Mouse (Mus musculus): ENCODE measurements around the gene Onecut3. TPM values are rescaled to one million over a fixed set of nuclear protein-coding genes. Genes with fewer than 3 reads are reported as not detected.
A peak's percentile ranks its signal among the peaks of the same experiment; 100 is the strongest.

Gene Onecut3
- polyA plus RNA-seq, 1 experiment = 0.46 TPM

DNA sequence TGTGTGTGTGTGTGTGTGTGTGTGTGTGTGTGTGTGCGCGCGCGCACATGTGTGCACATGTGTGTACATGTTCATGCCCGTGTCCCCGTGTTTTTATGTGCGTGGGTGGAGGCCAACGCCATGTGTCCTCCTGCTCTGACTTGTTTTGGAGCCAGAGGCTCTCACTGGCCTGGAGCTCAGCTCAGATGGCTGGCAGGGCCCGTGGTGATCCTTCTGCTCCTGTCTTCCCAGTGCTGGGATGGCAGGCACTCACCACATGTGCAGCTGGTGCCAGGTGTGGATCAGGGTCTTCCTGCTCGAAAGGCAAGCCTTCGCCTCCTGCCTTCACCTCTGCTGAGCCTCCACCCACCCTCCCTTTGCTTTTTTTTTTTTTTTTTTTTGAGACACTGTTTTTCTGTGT, 35.0 kb upstream of the Onecut3 start:
- no peak overlapping the region for H3K27ac ChIP-seq (ENCODE audit: insufficient read depth, low read length)
- no peaks in the 10 kb centered on the region for H3K4me1 ChIP-seq (ENCODE audit: control insufficient read depth, insufficient read depth, low read length)
- 59% methylated on average over 11 of the region's 11 CpGs for WGBS
- DNase-seq = no peak
- no peaks in the 10 kb centered on the region for H3K27me3 ChIP-seq (ENCODE audit: control insufficient read depth, insufficient read depth, low read length)
- no peak for TF ChIP-seq POLR2A (IDR thresholded peaks at IDR 0.05; ENCODE audit: borderline replicate concordance, insufficient read depth, low read length)
- no peak for TF ChIP-seq CTCF (IDR thresholded peaks at IDR 0.05; ENCODE audit: borderline replicate concordance, insufficient read depth, low read depth, low read length)
- H3K4me3 ChIP-seq (replicated peaks; ENCODE audit: insufficient read depth, low read depth, low read length) = no peak overlapping the region

- TF ChIP-seq CTCF (IDR thresholded peaks at IDR 0.05; ENCODE audit: borderline replicate concordance, insufficient read depth, low read depth, low read length) = no peak
- no peak for DNase-seq
- no peaks in the 10 kb centered on the region for H3K4me1 ChIP-seq (ENCODE audit: control insufficient read depth, insufficient read depth, low read length)
- 56% methylated on average over 4 of the region's 4 CpGs for WGBS
- H3K27me3 ChIP-seq (ENCODE audit: control insufficient read depth, insufficient read depth, low read length) = no peaks in the 10 kb centered on the region
- no peak overlapping the region for H3K4me3 ChIP-seq (replicated peaks; ENCODE audit: insufficient read depth, low read depth, low read length)
- no peak overlapping the region for H3K27ac ChIP-seq (ENCODE audit: insufficient read depth, low read length)
Observed at GRCm38 (mm10) chr10:80460324-80460723, 34.3 kb upstream of the Onecut3 start.

DNA sequence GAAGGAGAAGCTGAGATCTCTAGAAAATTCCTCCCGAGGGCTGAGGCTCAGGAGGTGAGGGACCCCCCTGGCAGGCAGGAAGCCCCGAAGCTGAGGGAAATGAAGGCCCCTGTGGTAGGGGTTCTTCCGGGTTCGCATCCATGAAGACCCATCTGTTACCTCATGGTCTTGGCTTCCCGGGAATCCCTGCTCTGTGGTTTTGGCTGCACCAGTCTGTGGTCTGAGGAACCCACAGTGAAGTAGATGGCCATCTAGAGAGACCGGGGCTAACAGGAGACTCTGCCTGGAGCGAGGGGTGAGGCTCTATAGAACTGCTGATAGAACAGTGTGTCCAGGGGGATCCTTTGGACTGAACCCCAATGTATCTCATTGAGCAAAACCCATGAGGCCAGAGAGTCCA, 33.3 kb upstream of the Onecut3 start:
- no peak for DNase-seq
- 46% methylated on average over 7 of the region's 7 CpGs for WGBS
- no peak for TF ChIP-seq CTCF (IDR thresholded peaks at IDR 0.05; ENCODE audit: borderline replicate concordance, insufficient read depth, low read depth, low read length)
- no peak for TF ChIP-seq POLR2A (IDR thresholded peaks at IDR 0.05; ENCODE audit: borderline replicate concordance, insufficient read depth, low read length)
- no peak overlapping the region for H3K4me3 ChIP-seq (replicated peaks; ENCODE audit: insufficient read depth, low read depth, low read length)
- H3K4me1 ChIP-seq (ENCODE audit: control insufficient read depth, insufficient read depth, low read length) = no peaks in the 10 kb centered on the region
- H3K27me3 ChIP-seq (ENCODE audit: control insufficient read depth, insufficient read depth, low read length) = no peaks in the 10 kb centered on the region
- no peak overlapping the region for H3K27ac ChIP-seq (ENCODE audit: insufficient read depth, low read length)

DNA sequence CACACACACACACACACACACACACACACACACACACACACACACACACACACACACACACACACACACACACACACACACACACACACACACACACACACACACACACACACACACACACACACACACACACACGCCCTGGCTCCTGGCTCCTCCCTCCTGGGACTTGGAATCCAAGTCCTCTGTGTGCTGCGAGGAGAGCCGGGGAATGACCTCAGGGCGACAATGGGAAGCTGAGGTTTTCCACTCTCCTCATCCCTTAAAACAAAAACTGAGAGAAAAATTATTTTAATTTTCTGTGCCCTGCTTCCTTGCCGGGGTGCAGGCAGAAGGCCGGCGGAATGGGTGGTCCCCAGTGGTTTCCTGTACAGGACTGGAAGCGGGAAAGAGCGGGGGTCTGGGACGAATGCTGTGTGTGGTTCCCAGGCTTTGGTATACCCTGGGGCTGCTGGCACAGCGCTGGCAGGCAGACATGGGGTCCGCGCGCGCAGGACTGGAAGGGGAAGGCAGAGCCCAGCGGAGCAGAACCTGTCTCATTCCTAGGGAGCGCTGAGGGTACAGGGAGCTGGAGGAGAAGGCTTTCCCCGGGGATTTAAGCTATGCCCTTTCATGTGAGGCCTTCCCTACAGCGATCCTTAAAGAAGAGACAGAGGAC, 30.1 kb upstream of the Onecut3 start:
- no peaks in the 10 kb centered on the region for H3K4me1 ChIP-seq (ENCODE audit: control insufficient read depth, insufficient read depth, low read length)

DNA sequence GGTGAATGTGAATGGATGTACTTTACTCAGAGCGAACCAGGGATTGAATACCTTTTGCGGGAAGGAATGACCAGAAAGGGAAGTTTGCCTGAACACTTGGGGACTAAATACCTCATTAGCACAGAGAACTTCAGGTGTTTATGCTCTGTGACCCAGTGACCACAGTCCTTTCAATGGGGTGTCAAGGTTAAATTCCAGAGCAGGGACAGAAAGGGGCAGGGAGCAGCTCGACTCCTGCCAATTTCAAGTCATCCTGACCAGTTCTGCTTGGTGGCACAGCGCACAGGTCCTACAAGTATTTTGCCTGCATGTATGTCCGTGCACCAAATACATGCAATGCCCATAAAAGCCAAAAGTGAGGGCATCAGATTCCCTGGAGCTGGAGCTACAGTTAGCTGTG, 29.6 kb upstream of the Onecut3 start:
- Histone ChIP-seq H3K27ac (ENCODE audit: insufficient read depth, low read length) (no peak overlapping the region), H3K27me3 (ENCODE audit: control insufficient read depth, insufficient read depth, low read length) (no peaks in the 10 kb centered on the region), H3K4me1 (ENCODE audit: control insufficient read depth, insufficient read depth, low read length) (no peaks in the 10 kb centered on the region), H3K4me3 (replicated peaks; ENCODE audit: insufficient read depth, low read depth, low read length) (no peak overlapping the region)
- no peak for DNase-seq
- TF ChIP-seq CTCF (IDR thresholded peaks at IDR 0.05; ENCODE audit: borderline replicate concordance, insufficient read depth, low read depth, low read length) = no peak
- WGBS = 76% methylated on average over 5 of the region's 5 CpGs

More for the DNA sequence above, 30.1 kb upstream of the Onecut3 start:
- DNase-seq = no peak
- Histone ChIP-seq H3K27me3 (ENCODE audit: control insufficient read depth, insufficient read depth, low read length) (no peaks in the 10 kb centered on the region), H3K4me3 (replicated peaks; ENCODE audit: insufficient read depth, low read depth, low read length) (no peak overlapping the region), H3K27ac (ENCODE audit: insufficient read depth, low read length) (no peak overlapping the region)
- TF ChIP-seq POLR2A (IDR thresholded peaks at IDR 0.05; ENCODE audit: borderline replicate concordance, insufficient read depth, low read length) (no peak), CTCF (IDR thresholded peaks at IDR 0.05; ENCODE audit: borderline replicate concordance, insufficient read depth, low read depth, low read length) (no peak)
- 10% methylated on average over 18 of the region's 19 CpGs for WGBS

DNA sequence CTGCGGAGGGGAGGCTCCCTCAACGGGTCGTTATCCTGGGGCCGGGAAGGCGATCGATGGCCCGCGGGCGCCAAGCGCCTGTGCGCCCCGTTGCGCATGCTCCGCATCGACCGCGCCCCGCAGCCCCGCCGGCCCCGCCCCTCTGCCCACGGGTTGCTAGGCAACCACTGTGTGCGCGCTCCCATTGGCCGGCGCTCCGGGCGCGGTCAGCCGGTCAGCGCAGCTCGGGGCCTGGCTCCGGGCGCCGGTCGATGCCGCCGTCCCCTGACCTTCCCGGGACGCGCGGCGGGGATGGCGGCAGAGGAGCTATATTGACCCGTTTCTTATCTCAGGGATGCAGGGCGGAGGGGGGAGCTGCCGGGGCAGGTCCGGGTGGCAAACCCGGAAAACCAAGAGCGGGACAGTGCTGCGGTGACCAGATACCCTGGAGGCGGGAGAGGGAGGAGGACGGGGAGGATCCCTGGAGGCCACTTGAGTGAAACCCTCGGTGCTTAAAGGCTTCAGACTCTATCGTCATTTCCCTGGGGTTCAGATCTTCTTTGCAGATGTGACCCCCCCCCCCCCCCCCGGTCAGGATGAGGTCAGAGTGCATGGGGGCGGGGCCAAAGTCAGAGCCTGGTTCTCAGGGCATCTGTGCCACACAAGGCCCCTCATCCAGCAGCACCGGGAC, 19.2 kb upstream of the Onecut3 start:
- Histone ChIP-seq H3K4me3 (replicated peaks; ENCODE audit: insufficient read depth, low read depth, low read length) (peak overlapping the region; percentile 65), H3K27me3 (ENCODE audit: control insufficient read depth, insufficient read depth, low read length) (no peaks in the 10 kb centered on the region), H3K27ac (ENCODE audit: insufficient read depth, low read length) (peak overlapping the region; percentile 71; the same call in 1 of the 2 replicates), H3K4me1 (ENCODE audit: control insufficient read depth, insufficient read depth, low read length) (no peaks in the 10 kb centered on the region)
- TF ChIP-seq POLR2A (IDR thresholded peaks at IDR 0.05; ENCODE audit: borderline replicate concordance, insufficient read depth, low read length) = peak; percentile 76
- TF ChIP-seq CTCF (IDR thresholded peaks at IDR 0.05; ENCODE audit: borderline replicate concordance, insufficient read depth, low read depth, low read length) = no peak
- peak; percentile 92 for DNase-seq
- WGBS = 1% methylated on average over 58 of the region's 58 CpGs

DNA sequence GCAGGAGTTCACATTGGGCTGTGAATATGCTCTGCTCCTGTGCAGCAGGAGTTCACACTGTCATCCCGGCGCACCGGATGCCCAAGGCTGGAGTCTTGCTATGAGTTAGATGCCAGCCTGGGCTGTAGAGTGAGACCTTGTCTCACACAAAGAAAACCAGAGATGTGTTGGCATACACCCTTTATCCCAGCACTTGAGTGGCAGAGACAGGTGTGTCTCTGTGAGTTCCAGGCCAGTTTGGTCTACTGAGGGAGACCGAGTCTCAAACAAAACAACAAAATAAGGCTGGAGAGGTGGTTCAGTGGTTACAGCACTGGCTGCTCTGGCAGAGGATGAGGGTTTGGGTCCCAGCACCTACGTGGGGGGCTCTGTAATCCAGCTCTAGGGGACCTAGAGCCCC, 16.1 kb upstream of the Onecut3 start:
- no peak overlapping the region for H3K27ac ChIP-seq (ENCODE audit: insufficient read depth, low read length)
- TF ChIP-seq CTCF (IDR thresholded peaks at IDR 0.05; ENCODE audit: borderline replicate concordance, insufficient read depth, low read depth, low read length) (no peak), POLR2A (IDR thresholded peaks at IDR 0.05; ENCODE audit: borderline replicate concordance, insufficient read depth, low read length) (no peak)
- WGBS = 70% methylated on average over 5 of the region's 5 CpGs

GRCm38 (mm10) chr10:80481002-80481401, 13.6 kb upstream of the Onecut3 start:
- no peak overlapping the region for H3K27ac ChIP-seq (ENCODE audit: insufficient read depth, low read length)
- WGBS = 31% methylated on average over 5 of the region's 5 CpGs
- no peak for TF ChIP-seq CTCF (IDR thresholded peaks at IDR 0.05; ENCODE audit: borderline replicate concordance, insufficient read depth, low read depth, low read length)
- no peak for DNase-seq
- H3K4me3 ChIP-seq (replicated peaks; ENCODE audit: insufficient read depth, low read depth, low read length) = no peak overlapping the region
- H3K4me1 ChIP-seq (ENCODE audit: control insufficient read depth, insufficient read depth, low read length) = no peaks in the 10 kb centered on the region
- no peaks in the 10 kb centered on the region for H3K27me3 ChIP-seq (ENCODE audit: control insufficient read depth, insufficient read depth, low read length)

More for the DNA sequence above, 16.1 kb upstream of the Onecut3 start:
- no peaks in the 10 kb centered on the region for H3K27me3 ChIP-seq (ENCODE audit: control insufficient read depth, insufficient read depth, low read length)
- no peaks in the 10 kb centered on the region for H3K4me1 ChIP-seq (ENCODE audit: control insufficient read depth, insufficient read depth, low read length)
- no peak overlapping the region for H3K4me3 ChIP-seq (replicated peaks; ENCODE audit: insufficient read depth, low read depth, low read length)
- no peak for DNase-seq
